Mouse (Mus musculus): Measurements from ENCODE around the gene Gm4791.

Gm4791 gene

GRCm38 (mm10) chr9:46998338-46998791, at the start of gene Gm4791:
Gm4791 (plus strand) TSS chr9:46998741.
- no peak for DNase-seq (ENCODE audit: low read depth in 1 of 2, low spot score in 2 of 2)

- DNase-seq (ENCODE audit: low read depth in 1 of 2, low spot score in 2 of 2) = no peak
Measured at GRCm38 (mm10) chr9:46956286-46956685, 42.3 kb upstream of the Gm4791 start.

- DNase-seq (ENCODE audit: low read depth in 1 of 2, low spot score in 2 of 2) = no peak
Measured at GRCm38 (mm10) chr9:46957420-46957950, 41.1 kb upstream of the Gm4791 start.

GRCm38 (mm10) chr9:46966028-46966427, 32.5 kb upstream of the Gm4791 start:
- no peak for DNase-seq (ENCODE audit: low read depth in 1 of 2, low spot score in 2 of 2)

- DNase-seq (ENCODE audit: low read depth in 1 of 2, low spot score in 2 of 2) = no peak
Measured at GRCm38 (mm10) chr9:46968970-46969369, 29.6 kb upstream of the Gm4791 start.

GRCm38 (mm10) chr9:46969406-46969805, 29.1 kb upstream of the Gm4791 start:
- no peak for DNase-seq (ENCODE audit: low read depth in 1 of 2, low spot score in 2 of 2)

GRCm38 (mm10) chr9:46978806-46979205, 19.7 kb upstream of the Gm4791 start:
- no peak for DNase-seq (ENCODE audit: low read depth in 1 of 2, low spot score in 2 of 2)

GRCm38 (mm10) chr9:46980111-46980510, 18.4 kb upstream of the Gm4791 start:
- no peak for DNase-seq (ENCODE audit: low read depth in 1 of 2, low spot score in 2 of 2)

- no peak for DNase-seq (ENCODE audit: low read depth in 1 of 2, low spot score in 2 of 2)
Measured at GRCm38 (mm10) chr9:46983471-46983870, 15.1 kb upstream of the Gm4791 start.

- no peak for DNase-seq (ENCODE audit: low read depth in 1 of 2, low spot score in 2 of 2)
Measured at GRCm38 (mm10) chr9:47041569-47041968, 43.0 kb downstream of the Gm4791 start.

Measured in monocyte, adult 2 months (primary cell).